Mouse (Mus musculus) layer of hippocampus, postnatal 14 days (tissue): ENCODE results near the gene Tmco4. TPM values are rescaled to one million over a fixed set of nuclear protein-coding genes. Genes with fewer than 3 reads are reported as not detected.

Source experiments
- DNase-seq, 2 experiments: peaks; one replicate each; pipeline ENCODE4 v3.0.0; 2021 to 2022; ENCODE audit warnings: low spot score in 2 of 2, mixed read lengths in 1 of 2
- total RNA-seq, 2 experiments: library from RNA; stranded (reverse); gene quantifications; 2 replicates each; pipeline ENCODE4 v1.2.3; 2021

The Tmco4 gene
- total RNA-seq, 2 experiments from 2014 or later = 2.1 to 3.0 TPM

DNA sequence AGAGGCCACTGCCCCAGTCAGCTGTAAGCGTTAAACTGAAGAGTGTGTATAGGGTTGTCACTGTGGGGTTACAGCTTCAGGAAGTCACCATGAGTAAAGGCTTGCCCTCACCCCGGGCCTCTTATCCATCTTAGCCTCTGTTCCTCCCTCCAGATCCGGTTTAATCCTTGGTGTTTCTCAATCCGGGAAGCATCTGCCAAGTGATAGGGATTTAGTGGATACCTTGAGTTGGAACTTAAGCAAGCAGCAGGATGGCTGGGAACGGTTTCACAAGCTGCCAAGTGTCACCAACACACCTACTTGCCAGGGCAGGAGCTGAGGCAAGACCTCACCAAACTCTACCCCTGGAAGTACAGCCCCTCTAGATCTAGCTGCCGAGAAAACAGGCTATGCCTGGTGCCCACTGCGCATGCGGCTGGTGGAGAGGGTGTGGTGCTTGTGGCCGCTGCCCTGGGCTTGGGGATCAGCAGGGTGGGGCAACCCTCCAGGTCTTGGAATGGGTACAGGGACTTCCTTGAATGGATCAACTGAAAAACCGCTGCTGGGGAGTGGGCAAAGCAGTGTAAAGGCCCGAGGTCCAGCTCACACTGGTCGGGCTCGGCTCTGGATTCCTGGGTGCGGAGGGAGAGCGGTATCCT lies 117.7 kb downstream of the Tmco4 start:
- no peak for DNase-seq

GRCm38 (mm10) chr4:139091066-139091465 lies 118.4 kb downstream of the Tmco4 start:
- no peak for DNase-seq

DNA sequence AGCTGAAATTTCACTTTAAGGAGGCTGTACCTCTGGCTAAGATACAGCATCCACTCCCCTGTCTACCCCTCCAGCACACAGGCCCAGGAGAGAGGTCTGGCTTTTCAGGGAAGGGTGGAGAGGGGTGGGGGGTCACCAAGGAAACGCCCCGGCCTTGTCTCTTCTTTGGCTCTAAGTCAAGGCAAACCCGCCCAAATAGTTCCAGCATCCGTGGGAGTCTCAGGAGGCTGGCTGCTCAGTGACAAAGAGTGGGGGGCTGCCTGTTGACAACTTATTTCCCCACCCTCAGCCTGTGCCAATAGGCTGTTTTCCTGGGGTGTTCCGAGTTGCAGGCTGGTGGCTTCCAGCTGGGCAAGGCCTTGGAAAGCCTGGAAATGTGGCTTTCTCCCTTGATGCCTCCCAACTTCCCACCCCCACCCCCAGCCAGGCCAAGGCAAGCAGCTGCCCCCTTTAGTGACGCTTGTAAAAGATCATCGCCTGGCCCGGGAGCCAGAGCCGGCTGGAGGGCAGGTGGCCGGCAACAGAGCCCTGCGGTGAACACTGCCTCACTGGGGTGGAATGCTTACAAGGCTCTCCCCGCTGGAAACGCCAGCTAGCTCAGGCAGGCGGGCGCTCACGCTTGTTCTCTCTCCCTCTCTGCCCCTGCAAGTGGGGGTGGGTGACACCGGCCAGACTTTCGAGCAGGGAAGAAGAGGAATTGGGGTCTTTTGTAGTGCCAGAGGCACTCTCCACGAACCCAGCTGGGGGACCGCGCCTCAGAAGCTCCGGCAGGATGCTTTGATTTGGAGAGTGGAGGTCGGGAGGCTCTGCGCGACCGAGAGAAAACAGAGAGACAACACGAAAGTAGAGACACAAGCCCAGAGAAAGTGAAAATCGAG lies 119.0 kb downstream of the Tmco4 start:
- no peak for DNase-seq

DNA sequence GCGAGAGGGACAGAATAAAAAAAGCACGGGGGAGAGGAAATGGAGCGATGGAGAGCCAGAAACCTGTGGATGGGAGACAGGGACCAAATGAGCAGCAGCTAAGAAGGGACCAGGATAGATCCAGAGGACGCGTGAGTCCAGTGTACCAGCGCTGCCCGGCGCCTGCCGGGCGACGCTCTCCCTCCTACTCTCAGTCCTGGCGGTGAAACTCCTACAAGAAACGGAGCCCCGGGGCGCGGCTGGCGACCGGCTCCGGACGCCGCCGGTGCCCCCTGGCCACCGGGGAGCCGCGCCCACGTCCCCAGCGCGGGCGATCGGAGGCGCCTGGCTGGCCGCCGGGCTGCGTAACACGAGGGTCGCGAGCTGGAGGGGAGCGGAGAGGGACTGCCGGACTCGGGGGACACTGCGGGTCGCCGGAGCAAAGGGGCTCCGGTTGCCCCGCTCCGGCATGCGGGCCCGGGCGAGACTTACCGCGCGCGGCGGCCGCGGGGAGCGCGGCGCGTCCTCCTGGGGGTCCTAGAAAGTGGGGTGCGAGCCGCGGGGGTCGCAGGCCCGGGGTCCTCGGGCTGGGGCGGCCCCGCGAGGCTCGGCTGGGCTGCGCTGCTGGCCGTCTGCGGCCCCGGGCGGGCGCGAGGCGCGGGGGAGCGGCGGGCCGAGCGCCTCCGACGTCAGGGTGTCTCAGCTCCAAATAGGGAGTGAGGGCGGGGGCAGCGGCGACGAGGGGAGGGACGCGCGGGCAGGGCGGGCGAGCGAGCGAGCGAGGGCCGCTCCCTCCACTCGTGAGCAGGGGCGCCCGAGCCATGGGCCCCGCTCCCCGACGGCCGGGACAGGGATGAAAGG lies 119.9 kb downstream of the Tmco4 start, which contains the start of gene Nbl1:
Gene Nbl1 (minus strand): TSS at position 638 of the 840 bp plus-strand sequence.
- no peak for DNase-seq

GRCm38 (mm10) chr4:139093196-139093530 lies 120.5 kb downstream of the Tmco4 start:
- no peak for DNase-seq

GRCm38 (mm10) chr4:139095406-139095805 lies 122.7 kb downstream of the Tmco4 start:
- DNase-seq = no peak

DNA sequence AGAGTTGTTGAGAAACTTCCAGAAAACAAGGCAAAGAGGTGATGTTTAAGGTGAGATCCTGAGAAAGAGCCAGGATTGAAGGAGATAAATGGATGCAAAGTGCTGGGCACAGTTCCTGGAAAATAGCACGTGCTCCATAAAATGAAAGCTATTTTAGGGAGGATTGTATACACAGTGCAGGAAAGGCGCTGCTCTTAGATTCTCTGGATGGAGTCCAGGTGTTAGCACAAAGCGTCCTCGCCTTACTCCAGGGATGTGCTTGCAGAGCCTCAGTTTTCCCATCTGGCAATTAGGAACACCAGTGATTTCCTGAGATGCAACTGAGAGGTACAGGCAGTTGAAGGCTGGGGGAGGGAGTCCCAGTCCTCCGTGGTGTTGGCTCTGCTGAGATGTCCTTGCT lies 123.5 kb downstream of the Tmco4 start:
- DNase-seq = no peak

GRCm38 (mm10) chr4:139100326-139100725 lies 127.6 kb downstream of the Tmco4 start:
- DNase-seq = no peak

DNA sequence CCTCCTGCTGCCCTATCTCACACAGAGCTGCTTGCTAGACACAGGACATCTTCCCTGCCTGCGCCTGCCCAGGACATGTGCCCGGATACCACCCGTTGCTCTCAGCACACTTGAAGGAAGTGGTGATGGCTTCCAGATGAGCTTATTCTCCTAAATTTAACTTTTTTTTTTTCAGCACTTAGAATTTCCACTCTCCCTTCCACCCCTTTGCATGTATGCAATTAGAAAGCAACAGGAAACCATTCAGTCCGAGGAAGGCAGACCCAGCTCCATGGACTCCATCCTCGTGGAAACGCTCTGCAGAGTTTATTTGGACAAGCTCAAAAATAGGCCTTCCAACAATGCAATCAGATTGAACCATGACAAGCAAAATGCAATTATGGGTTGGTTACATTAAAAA lies 128.9 kb downstream of the Tmco4 start:
- no peak for DNase-seq

- DNase-seq = no peak
Observed at GRCm38 (mm10) chr4:139105453-139105852, 132.8 kb downstream of the Tmco4 start.

Other genes with a start within 250 kb of the Tmco4 start
- gene Pla2g2c, start 248.1 kb upstream of the Tmco4 start, total RNA-seq = under 1 TPM in 1 of 2 experiments, not detected in 1; 0.28 TPM
- 1 to 10 TPM; 1.5 to 2.7 TPM for gene Ubxn10, start 235.7 kb upstream of the Tmco4 start, total RNA-seq
- under 1 TPM; 0.16 to 0.60 TPM for gene Pla2g2f, start 215.3 kb upstream of the Tmco4 start, total RNA-seq
- gene Pla2g2d, start 197.2 kb upstream of the Tmco4 start, total RNA-seq = under 1 TPM in 1 of 2 experiments, not detected in 1; 0.29 TPM
- 1 to 10 TPM; 1.3 to 3.1 TPM for gene Pla2g5, start 109.4 kb upstream of the Tmco4 start, total RNA-seq
- not detected for gene Gm13030, start 98.9 kb upstream of the Tmco4 start, total RNA-seq
- not detected for gene Pla2g2e, start 94.9 kb upstream of the Tmco4 start, total RNA-seq
- gene Otud3, start 58.9 kb upstream of the Tmco4 start, total RNA-seq = 10 to 100 TPM; 10.7 to 11.5 TPM
- not detected for gene Rnf186, start 5.8 kb upstream of the Tmco4 start, total RNA-seq
- gene Htr6, start 102.7 kb downstream of the Tmco4 start, total RNA-seq = 1 to 10 TPM; 7.9 to 8.5 TPM
- 10 to 100 TPM; 77.4 to 93.7 TPM for gene Nbl1, start 120.1 kb downstream of the Tmco4 start, total RNA-seq
- gene Minos1, start 158.2 kb downstream of the Tmco4 start, total RNA-seq = 100 to 1,000 TPM; 212 to 218 TPM
- 100 to 1,000 TPM; 406 to 431 TPM for gene Capzb, start 220.0 kb downstream of the Tmco4 start, total RNA-seq